Mouse (Mus musculus): ENCODE measurements around the gene Bmp8b.
"Not testable (repeated sequence)": the region's sequence is repeated elsewhere in the genome, so short reads cannot be mapped to it uniquely, and the experiment has no call there.

Bmp8b gene

GRCm38 (mm10) chr4:123111275-123111983, 6.5 kb downstream of the Bmp8b start:
- DNase-seq (ENCODE audit: low spot score), result not testable (repeated sequence)

GRCm38 (mm10) chr4:123112216-123112764, 7.3 kb downstream of the Bmp8b start:
- DNase-seq (ENCODE audit: low spot score), result no peak

DNA sequence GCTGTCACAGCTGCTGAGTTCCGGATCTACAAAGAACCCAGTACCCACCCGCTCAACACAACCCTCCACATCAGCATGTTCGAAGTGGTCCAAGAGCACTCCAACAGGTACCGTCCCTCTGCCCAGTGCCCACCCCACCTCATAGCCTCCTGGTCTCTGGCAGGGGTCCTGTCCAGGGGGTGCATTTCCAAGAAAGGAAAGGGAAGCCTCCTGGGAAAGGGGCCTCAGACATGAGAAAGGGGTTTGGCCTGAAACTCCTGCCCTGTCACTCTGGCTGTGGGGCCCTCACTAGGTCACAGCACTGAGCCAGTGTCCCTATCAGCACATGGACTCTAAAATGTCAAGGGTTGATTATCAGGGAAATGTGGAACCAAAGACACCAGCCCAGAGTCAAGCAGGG, 9.7 kb downstream of the Bmp8b start:
- not testable (repeated sequence) for DNase-seq (ENCODE audit: low spot score)

DNA sequence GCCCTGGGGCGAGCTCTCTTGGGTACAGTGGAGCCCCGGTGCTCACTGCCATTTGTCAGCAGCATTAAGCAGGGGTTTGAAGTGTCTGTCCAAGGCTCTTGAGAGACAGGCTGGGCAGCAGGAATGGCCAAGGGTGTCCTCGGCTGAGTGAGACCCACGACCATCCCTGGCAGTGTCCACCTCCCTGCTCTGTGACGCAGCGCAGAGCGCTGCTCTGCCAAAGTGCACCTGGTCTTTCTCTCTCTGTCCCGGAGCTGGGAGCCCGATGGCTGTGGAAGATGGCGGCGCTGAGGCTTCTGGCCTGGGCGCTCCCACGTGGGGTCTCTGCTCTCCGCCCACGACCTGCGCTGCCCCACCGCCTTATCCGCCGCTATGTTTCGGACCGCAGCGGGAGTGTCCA, 11.0 kb downstream of the Bmp8b start, which contains the start of gene Oxct2b:
Gene Oxct2b, plus strand, starts transcription at position 256 of the 400 bp plus-strand sequence.
- DNase-seq (ENCODE audit: low spot score), result no peak

- not testable (repeated sequence) for DNase-seq (ENCODE audit: low spot score)
Measured at GRCm38 (mm10) chr4:123116640-123117039, 11.7 kb downstream of the Bmp8b start.

DNA sequence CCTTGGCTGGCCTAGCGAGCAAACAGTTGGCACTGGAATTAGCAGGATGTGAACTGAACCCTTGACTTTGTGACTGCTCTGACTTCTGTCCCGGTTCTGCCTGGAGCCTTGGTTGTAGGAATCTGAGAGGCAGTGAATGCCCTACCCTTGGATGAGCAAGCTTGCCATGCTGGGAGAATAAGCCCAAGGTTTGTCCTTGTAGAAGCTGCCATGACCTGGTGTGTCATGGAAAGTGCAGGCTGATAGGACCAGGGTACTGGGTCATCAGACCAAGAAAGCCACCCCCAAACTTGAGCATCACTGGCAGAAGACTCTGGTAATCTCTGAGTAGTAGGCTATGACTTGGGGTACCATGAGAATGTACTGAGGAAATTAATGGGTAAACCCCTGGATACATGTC, 16.3 kb downstream of the Bmp8b start:
- DNase-seq (ENCODE audit: low spot score), result no peak

GRCm38 (mm10) chr4:123126626-123127025, 21.7 kb downstream of the Bmp8b start:
- no peak for DNase-seq (ENCODE audit: low spot score)

GRCm38 (mm10) chr4:123127051-123127450, 22.1 kb downstream of the Bmp8b start:
- DNase-seq (ENCODE audit: low spot score), result no peak

- no peak for DNase-seq (ENCODE audit: low spot score)
Measured at GRCm38 (mm10) chr4:123137551-123137950, 32.6 kb downstream of the Bmp8b start.

DNA sequence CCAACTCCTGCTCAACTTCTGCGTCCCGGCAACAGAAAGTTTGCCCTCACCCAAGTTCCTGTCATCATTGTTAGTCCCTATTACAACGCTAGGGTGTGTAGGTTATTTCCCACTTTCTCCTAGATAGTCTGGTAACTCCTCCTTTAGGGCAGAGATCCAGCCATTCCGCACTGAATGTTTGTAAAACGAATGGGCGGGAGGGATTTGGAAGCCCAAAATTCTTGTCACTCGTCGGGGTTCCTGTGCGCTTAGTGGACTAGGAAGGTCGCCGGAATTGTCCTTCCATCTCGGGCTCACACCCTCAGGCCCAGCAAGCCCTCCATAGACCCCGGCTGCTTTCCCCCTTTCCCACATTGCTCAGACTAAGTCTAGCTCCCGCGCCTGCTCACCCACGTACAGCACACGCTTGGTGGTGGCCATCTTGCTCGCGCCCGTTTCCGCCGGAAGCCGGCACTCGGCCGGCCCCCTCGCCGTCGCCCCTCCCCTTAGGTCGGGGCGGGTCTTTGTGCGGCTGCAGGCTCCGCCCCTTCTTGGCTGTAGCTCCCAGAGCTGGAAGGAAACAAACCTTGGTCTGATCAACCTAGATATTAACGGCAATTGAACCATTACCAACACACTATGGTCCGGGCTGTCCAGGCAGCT, 34.7 kb downstream of the Bmp8b start, which contains the start of gene Ppie:
Gene Ppie, minus strand, starts transcription at position 439 of the 642 bp plus-strand sequence.
- DNase-seq (ENCODE audit: low spot score), result peak; percentile 62

- DNase-seq (ENCODE audit: low spot score), result no peak
Measured at GRCm38 (mm10) chr4:123147446-123148150, 42.6 kb downstream of the Bmp8b start.

DNA sequence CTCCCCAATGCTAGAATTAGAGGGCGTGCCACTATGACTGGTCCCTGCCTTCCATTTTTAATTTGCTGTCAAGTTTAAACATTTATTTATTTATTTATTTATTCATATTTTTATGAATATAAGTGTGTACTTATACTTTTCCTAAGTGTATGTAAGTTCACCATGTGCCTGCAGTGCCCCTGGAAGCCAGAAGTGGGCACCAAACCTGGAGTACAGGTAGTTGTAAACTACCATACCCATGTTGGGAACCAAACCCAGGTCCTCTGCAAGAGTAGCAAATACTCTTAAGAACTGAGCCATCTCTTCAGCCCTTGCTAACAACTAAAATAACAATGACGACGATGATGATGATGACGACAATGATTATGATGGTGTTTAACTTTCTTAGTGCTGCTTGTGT, 47.0 kb downstream of the Bmp8b start:
- DNase-seq (ENCODE audit: low spot score), result no peak

- no peak for DNase-seq (ENCODE audit: low spot score)
Measured at GRCm38 (mm10) chr4:123152976-123153375, 48.0 kb downstream of the Bmp8b start.

DNA sequence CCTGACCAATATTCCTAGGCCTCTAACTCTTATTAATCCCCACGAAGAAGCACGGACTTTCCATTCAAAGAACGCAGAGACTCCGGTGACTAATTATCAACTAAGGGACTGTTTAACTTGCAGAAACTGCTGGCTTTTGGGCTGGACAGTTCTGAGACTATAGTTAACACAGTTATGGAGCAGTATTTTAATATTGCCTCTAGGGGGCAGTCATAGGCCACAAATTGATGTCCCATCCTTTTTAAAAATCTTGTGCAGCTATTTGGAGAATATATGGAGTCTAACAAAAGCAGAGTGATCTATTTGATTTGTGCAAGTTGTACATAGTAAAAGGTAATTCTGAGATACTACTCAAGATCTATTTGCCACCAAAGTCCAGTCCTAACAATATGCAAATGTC, 50.0 kb downstream of the Bmp8b start:
- peak; percentile 34 for DNase-seq (ENCODE audit: low spot score)

DNA sequence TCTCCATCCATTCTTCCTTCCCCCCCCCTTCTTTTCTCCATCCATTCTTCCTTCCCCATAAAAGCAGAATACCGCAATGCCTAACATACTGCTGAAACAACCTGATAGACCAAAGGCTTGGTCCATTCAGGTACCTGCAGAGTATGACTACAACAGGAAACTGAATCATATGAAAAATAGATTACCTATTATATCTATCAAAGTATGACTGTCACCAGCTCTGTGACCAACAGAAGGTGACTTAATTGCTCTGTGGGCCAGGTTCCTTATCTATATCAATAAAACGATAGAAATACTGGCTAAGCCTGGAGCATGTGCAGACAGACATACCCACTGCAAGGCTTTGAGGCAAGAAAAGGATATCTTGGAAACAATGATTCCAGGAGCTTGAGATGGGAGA, 50.5 kb downstream of the Bmp8b start:
- DNase-seq (ENCODE audit: low spot score), result no peak

DNA sequence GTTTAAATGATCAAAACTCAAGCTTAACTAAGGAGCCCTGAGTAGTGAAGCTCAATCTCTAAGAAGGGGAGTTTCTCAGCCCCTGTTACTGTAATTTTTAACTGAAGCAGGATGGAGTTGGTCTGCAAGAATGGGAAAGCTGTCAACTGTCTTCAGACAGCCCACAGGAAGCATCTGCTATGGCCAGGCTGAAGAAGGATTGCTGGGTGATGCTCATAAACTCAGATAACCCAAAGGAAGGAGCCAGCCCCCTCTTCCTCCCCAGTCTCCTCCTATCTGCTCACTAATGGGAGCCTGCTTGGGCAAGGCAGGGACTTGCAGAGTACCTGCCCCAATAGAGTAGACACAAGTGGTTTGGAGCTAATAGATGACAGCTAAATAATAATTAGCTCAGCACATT, 50.9 kb downstream of the Bmp8b start:
- no peak for DNase-seq (ENCODE audit: low spot score)

- DNase-seq (ENCODE audit: low spot score), result no peak
Measured at GRCm38 (mm10) chr4:123160571-123160970, 55.6 kb downstream of the Bmp8b start.

DNA sequence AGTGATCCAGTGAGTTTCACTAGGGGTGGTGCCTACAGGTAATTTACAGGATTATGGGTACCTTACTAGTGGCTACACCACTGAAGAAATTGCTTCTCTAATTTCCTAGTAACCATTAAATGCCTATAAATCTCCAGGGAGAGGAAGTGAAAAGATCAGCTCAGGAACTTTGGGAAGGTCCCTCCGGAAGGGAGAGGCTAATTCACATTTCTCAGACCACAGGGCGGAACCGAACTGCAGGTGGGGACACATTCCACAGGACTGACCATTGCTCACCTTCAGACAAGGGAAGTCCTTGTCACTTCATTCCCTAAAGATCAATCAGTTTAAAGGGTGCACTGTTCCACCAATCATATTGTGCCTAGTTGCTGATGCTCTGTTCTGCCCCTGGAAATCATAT, 56.3 kb downstream of the Bmp8b start:
- not testable (repeated sequence) for DNase-seq (ENCODE audit: low spot score)

- no peak for DNase-seq (ENCODE audit: low spot score)
Measured at GRCm38 (mm10) chr4:123162305-123162917, 57.4 kb downstream of the Bmp8b start.

DNA sequence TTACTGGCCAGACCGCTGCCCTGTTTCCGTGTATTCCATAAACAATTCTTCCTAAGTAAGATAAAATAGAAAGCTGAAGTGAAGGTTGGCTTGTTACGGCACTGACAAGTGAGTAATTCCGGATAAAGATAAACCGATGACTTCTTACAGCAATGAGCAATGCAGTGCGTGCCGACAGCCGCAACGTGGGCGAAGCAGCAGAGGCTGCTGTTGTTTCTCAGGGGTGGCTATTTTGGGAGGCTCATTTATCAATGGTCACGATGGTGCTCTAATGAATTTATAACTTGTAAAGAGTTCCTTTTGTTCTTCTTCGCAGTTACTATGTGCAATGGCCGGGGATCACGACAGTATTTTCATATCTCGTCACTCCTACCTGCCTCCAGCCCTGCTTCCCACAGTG, 59.2 kb downstream of the Bmp8b start:
- DNase-seq (ENCODE audit: low spot score), result no peak

GRCm38 (mm10) chr4:123171811-123172210, 66.8 kb downstream of the Bmp8b start:
- no peak for DNase-seq (ENCODE audit: low spot score)
